Mouse (Mus musculus): ENCODE data around the gene Pdgfa.

Pdgfa gene

DNA sequence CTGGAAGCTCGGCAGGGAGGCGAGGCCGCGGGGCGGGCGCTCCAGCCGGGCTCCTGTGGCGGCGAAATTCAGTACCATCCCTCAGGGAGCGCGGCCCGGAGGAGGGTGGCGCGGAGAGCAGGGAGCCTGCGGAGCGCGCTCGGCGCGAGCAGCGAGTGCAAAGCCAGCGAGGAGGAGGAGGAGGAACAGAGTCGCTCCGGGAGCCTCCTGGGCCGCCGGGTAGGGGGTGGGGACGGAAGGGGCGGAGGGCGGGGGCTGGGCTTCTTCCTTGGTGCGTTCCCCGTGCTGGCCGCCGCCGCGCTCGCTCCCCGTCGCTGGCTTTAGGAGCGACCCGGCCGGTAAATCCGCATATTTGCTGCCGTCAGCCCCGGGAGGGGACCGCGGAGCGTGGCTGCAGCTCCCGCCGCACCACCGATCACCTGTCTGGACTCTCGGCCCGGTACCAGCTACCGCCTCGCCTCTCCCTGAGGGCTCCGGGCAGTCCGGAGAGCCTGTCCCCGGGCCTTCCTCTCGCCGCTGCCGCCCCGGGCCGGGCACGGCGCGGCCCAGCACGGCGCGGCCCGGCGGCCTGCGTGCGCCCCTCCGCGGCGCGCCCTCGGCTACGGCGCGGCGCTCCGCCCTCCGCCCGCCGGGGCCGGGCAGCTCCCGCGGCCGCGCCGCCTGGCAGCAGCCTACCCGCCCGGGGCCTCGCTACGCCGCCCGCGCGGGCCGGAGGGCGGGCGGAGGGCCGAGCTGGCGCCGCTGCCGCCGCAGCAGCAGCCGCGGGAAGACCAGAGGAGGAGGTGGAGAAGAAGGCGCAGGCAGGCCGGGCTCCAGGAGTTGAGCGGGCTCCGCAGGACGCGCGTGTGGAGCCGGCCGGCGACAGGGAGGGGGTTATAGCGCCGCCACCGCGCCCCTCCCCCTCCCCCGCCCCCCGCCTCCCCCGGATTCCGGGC is 2.1 kb downstream of the Pdgfa start:
- in situ Hi-C loops (cut with MboI, MseI) = no loop called here

DNA sequence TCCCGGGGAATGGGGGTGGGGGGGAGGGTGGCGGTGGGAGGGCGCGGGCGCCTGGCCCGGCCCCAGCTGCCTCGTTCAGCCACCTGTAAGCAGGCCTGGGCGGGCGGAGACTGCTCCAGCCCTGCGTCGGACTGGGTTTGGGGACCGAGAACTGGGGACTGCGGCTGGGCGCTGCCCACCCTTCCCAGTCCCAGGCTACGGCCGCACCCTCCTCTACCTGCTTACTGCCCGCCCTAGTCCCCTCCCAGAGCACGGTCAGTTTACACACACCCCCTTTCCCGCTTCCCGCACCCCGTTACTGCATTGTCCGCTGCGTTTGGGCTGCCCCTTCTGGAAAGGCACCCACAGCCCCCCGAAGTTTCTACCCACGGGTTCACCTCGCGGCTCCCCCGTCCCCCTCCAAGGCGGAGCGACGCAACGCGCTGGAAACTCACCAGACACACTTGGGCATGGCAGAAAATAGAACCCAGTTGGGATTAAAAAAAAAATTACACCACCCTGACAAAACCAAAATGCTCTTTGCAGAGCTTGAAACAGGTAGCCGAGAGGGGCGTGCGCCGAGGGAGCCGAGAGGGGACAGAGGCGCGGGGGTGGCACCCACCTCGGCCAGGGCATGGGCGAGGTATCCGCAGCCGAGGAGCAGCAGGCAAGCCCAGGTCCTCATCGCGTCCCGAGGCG is 2.9 kb downstream of the Pdgfa start:
- in situ Hi-C loops (cut with MboI, MseI) = no loop called here

DNA sequence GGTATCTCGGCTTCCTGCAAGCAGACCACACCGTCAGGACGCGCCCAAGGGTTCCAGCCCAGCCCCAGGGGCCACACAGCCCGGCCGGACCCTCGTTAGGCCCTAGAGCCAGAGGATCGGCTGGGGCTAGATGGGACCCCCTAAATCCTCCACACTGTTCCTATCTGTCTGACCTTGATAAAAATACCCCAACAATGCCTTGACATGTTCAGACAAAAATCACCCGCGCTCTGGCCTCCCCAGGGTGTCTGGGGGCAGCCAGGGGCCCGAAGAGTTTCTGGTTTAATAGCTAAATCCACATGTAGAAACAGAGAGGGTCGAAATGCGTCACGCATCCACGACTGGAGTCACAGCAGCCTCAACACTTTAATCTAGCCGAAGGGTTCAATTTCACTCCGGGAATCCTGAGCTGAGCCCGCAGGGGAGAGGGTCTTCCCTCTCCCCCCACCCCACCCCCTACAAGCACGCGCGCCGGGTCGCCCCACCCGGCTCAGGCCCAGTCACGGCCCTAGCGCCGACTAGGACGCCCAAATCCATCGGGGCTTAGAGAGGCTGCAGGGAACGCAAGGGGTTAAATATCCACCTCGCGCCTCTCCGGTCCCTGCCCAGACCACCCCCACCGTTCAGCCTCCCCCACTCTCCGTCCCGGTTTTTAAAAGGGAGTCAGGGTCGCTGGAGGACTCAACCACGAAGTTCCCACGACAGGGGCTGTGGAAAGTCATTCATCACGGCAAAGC is 3.6 kb downstream of the Pdgfa start:
- in situ Hi-C loops (cut with MboI, MseI) = no loop called here

DNA sequence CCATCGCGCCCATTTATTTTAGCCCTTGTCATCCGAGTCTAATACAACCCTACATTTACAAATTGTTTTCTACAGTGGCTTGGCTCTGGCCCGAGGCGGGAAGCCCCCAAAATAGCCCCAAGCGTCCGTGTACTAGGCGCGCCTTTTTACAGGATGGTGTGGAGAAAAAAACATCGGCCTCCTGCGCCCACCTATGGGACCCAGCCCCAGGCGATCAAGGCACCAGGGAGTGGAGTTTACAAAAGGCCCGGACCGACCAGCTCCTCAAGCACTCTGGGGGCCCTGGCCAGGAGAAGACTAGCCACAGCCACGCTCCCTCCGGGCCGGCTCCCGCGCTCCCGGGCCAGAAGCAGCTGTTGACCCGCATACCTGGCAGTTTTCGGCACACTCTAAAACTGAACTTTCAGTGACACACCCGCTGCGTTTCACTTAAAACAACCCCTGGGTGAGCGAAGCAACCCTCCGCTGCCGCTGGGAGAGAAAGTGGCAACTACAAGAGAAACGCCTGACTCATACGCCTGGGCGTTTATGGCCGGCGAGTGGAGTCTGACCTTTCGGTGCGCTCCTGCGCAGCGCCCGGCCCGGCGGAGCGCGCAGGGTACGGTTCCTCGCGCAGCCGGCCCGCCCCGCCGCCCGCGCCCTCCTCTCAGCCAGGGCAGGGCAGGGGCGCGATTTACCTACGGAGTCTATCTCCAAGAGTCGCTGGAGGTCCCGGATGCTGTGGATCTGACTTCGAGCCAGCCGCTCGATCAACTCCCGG is 4.4 kb downstream of the Pdgfa start:
- in situ Hi-C loops (cut with MboI, MseI) = no loop called here

DNA sequence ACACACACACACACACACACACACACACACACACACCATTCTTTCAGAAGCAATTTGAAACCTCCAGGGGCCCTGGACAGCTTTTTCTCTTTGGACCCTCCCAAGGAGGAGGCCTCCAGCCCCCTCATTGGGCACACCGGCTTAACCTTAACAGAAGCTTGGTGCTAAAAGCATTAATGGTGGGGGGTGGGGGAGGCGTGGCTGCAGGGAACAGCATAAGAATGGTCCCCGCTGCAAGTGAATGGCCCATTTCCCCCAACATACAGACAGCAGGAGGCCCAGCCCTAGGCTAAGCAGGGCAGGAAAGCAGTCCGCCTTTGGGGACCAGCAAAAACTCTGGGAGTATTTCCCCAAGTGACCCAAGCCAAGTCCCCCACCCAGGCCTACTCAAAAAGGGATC is 5.4 kb downstream of the Pdgfa start:
- in situ Hi-C loops (cut with MboI, MseI) = no loop called here

DNA sequence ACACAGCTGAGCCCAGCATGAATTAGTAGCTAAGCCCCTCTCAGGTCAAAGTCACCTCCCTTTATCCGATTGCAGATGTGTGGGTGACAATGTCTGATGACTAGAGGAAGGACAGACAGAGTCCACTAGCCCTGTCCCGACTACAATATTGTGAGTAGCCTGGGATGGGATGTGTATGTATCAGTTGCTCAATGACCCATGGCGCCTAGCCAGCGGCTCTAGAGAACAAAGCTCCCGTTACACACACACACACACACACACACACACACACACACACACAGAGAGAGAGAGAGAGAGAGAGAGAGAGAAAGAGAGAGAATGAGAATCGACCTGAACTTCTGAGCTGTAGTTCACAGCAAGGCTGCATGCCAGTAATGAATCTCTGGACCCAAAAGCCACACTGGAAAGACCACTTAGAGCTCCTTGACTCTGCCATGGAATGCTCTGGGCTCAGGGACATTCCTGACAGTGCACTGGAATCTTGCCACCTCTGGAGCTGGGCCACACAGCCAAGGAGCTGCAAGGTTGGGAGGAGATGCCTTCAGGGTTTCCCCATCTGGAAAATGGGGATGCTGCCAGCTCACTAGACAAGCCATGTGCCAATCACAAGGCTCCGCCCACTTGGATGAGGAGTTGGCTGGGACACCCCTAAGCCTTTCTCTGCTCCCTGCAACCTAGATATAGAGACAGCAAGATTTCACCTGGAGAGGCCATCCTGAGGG is 6.3 kb downstream of the Pdgfa start:
- in situ Hi-C loops (cut with MboI, MseI) = no loop called here

DNA sequence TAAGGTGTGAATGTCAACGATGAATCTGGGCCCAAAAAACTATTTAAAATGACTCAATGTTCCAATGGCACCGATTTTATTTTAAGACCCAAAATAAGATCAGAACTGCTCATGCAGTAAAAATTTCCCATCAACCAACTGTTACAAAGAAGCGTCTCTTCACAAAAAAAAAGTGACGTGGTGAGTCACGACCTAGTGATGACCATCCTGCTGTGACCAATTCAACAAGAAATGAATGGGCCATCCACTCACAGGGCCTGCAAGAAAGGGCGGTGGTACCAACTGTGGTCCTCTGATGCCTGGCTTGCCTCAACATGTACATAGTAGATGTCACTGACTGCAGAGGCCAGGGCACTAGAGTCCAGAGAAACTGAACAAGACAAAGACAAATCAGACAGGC is 7.6 kb downstream of the Pdgfa start:
- in situ Hi-C loops (cut with MboI, MseI) = no loop called here

DNA sequence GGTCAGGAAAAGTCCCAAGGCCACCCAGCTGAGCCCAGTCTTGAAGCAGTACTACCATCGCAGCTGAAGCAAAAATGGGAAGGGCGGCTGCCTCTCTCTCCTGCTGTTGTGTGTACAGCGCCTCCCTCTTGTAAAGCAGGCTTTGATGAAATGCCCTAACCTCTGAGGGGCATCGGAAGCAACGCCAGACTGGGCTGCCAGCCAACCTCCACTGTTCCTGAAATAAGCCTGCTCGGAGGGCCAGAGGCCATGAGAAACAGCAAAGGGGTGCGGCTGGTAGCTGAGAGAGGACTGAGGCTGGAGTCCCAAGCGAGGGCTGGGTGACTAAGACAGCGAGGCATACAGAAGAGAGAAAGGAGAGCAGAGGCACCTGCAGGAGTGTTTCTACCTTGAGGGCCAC is 8.4 kb downstream of the Pdgfa start:
- in situ Hi-C loops (cut with MboI, MseI) = no loop called here

DNA sequence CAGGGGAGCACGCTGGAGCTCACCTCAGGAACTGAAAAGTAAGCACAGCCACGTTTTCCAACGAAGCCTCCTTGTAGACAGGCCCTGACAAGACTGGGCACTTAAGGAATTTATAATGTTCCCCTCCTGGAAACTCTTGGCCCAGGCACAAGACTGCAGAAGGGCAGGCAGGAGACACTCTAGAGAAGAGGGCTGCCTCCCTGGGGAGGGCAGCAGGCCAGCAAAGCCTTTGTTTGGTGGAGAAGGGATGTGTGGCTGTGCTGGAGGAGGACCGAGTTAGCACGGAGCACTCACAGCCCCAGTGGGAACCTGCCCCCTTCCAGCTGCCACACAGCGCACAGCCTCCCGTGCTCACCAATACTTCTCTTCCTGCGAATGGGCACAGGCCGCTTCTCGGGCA is 9.2 kb downstream of the Pdgfa start:
- in situ Hi-C loops (cut with MboI, MseI) = no loop called here

DNA sequence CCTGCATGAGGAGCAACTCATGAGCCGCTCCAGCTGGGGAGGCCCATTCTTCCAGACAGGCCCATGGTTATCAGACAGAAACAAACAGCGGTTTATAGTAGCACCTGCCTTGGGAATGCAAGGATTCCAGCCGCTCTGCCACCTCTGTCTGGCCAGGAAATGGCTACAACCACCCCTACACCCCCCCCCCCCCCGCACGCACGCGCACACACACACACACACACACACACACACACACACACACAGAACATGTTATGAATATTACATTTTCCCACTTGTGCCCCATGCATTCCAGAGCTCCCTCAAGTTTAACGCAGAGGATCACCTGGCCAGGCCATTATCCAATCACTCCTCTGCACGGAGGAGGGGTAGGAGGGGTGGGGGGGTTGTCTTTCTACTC is 15.2 kb downstream of the Pdgfa start:
- in situ Hi-C loops (cut with MboI, MseI) = no loop called here

DNA sequence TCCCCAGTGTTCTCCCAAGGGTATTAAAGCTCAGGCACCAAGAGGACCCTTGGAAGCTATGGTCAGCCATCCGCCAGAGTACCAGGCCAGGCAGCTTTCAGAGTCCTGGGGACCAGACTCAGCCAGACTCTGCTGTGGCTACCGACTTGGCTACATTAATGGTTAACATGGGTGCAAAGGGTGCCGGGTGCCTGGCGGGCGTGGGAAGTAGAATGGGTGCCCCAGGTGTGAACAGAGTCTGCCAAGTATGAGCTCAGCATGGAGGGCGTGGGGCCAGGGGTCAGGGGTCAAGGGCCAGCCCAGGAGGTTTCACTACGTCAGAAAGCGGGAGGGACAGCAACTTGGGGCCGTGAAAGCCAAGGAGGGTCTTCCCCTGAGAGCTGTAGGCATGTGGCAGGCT is 16.6 kb downstream of the Pdgfa start:
- in situ Hi-C loops (cut with MboI, MseI) = no loop called here

DNA sequence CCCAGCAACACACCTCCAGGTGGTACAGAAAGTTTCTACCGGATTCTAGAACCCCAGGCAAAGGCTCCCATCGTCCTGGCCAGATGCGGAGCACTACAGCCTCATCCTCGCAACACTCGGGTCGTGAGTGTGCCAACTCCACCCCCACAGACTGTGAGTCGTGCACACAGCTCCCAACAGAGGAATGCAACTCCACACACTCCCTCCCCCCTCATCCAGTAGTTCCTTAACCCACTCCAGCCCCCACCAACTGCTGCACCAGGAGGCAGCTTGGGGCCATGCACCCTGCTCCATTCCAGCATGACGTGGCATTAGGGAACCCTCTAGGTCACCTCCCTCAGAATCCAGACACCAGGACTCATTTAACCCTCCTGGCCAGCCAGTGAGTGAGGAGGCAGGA is 17.3 kb downstream of the Pdgfa start:
- in situ Hi-C loops (cut with MboI, MseI) = no loop called here

DNA sequence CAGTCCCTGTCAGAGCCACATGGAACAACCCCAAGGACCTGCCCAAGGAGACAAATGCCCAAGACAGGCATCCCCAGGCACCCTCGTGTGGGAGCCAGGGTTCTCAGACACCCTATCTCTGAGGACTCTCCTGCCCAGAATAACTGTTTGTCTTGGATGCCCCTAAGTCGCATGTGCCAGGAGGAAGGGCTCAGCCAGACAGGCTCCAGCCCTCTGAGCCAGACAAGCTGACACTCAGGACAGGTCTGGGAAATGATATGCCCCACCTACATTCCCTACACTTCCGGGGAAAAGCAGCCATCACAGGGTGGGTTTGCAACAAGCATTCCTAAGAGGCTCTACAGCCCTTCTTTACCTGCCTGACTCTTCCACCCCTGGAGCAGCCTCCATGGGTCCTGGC is 19.4 kb downstream of the Pdgfa start:
- in situ Hi-C loops (cut with MboI, MseI) = no loop called here

DNA sequence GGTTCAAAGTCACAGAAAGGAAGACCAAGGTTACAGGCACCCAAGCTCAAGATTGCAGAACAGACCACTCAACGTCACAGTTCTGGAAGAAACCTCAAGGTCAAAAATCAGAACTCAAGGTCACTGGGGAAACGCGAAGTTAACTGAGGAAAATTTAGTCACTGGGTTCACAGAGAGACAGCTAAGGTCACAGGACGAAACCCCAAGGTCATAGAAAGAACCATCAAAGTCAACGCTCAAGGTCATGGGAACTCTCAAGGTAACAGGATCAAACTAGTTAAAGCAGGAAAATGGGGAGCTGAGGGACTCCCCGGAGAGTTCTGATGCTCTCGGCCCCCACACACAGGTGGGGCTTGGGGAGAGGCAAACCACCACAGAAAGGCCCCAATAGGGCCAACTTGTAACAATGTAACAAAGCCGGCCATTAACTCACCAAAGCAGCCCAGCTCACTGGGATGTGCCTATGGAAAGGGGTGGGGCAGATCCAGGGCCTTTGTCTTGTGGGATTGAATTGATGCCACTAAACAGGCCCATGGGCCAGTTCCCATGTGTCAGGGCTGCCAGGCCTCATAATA is 22.2 kb downstream of the Pdgfa start:
- in situ Hi-C loops (cut with MboI, MseI) = no loop called here

DNA sequence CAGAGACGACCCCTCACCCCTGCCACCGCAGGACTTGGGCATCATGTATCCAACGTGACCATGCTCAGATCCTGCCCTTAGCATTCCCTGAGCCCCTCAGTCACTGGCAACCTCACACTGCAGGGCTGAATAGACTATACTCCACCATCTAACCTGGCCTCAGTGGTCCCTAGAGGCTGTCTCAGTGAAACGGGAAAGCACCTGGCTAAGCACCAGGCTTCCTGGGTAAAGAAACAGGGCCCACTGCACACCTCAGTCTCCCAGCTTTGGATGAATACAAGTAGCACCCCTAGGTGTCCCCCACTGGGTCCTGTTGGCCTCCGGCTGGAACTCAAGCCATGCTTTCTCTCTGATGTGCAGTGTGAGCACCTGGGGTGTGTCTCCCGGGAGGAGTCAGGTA is 23.7 kb downstream of the Pdgfa start:
- in situ Hi-C loops (cut with MboI, MseI) = no loop called here

DNA sequence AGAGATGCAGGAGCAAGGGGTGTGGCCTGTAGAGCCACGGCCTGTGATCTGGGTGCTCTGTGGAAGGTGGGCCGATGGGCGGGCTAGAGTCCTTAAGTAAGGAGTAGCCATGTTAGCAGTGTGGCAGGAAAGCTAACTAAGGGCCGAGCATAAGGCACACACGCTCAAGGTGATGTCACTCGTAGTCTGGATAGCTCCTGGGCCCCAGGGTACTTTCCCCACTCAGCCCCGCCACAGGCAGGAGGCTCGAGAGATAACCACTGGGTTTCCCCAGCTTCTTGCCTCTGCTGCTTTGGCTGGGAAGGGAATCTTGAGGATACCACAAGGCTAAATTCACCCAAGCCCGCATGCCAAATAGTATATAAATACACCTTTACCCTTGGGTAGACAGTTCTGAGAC is 25.8 kb downstream of the Pdgfa start:
- in situ Hi-C loops (cut with MboI, MseI) = no loop called here

DNA sequence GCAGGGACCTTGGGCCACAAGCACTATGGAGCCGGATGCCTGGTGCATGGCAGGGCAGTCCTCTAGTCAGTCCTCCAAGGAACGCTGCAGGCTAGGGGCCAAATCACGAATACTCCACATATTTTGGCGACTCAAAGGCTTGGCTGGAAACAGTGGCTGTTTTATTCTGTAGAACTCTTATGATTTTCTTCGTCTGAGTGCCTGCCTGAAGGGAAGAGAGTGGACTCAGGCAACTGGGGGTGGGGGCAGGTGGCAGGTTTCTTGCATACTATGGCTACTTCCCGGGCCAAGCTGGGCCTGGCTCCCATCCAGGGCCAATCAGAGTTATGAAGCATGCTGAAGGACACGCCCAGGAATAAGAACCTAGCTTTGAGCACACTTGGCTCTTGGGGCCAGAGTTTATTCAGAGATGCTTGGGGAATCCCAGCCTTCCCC is 27.1 kb downstream of the Pdgfa start:
- in situ Hi-C loops (cut with MboI, MseI) = no loop called here

DNA sequence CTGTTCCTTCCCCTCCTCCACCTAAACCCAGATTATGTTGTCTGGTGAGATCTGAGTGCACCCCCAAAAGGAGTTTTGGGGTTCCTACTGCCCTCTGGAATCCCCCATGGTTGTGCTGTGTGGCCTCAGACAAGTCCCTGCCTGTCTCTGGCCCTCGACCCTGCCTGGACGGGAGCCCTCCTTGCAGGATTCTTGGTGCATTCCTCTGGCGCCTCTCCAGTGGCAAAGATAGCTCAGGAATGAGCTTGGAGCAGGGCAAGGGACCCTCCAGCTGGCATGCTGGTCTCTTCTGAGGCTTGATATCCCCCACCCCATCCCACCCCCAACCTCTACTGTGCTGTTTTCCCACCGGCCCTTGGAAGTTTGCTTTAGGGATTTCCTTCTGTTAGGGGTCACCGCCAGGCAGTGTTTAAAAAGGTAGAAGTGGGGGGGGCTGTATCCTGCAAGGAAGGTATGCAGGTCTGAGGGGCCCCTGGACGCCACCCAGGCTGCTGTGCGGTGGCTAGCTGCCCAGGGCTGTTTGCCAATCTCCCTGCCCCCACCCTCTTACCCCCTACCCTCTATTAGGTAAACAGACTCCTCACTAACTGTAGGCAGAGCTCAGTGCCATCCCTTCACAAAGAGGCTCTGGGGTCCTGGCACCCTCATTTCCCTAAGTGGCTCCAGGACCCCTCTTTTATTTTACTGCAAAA is 31.0 kb downstream of the Pdgfa start:
- in situ Hi-C loops (cut with MboI, MseI) = no loop called here

DNA sequence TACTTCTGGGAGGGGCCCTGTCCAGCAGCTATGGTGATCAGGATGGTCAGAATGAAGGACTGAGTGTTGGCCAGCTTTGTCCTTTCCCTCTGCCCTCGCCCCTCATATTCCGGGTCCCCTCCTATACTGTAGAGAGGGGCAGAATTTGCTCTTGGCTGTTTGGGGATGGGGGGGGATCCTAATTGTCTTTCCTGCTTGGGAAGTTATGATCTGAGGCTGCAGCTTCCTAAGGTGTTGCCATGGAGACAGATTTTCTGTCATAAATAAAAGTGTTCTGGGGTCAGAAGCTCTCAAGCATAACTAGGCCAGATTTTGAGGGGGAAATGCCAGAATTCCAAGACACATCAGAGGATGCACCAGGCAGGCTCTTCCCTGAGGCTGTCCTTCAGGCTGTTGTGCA is 31.6 kb downstream of the Pdgfa start:
- in situ Hi-C loops (cut with MboI, MseI) = no loop called here

DNA sequence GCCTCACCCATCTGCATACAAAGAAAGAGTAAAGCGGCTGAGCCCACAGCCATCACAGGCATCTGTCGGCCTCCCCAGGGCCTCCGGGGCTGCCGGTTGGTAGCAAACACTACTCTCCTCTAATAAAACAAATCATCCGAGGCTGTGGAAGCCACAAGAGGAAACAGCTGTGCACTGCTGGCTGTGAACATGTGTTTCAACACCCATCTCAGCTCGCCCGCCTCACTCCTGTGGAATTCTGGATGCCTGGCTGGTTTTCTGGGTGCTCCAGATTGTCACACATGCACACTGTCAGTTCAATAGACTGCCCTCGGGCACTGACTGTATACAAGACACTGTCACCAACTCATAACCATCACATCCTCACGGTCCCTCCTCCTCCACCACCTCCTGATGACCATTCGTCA is 40.7 kb downstream of the Pdgfa start:
- in situ Hi-C loops (cut with MboI, MseI) = no loop called here
